Mouse (Mus musculus) neural tube, embryonic 14.5 days (tissue): ENCODE results near the gene Ppp1r32. TPM values are rescaled to one million over a fixed set of nuclear protein-coding genes. Genes with fewer than 3 reads are reported as not detected.

Experiments used
- ATAC-seq: fragments of 200-750 bp; cut with Nextera tagmentation; 2 replicates; pipeline ENCODE4 v1.8.0; 2017; ENCODE audit warnings: low read depth, mild to moderate bottlenecking, moderate TSS enrichment, moderate library complexity
- H3K27ac ChIP-seq: fragments of 300-500 bp; sonication (generic); 2 replicates; pipeline ENCODE4 v1.5.1; 2014; ENCODE audit warnings: low read depth, mild to moderate bottlenecking, control low read depth, low read length, moderate library complexity, mixed read lengths
- H3K27me3 ChIP-seq: fragments of 300-500 bp; sonication (generic); 2 replicates; pipeline ENCODE4 v1.6.1; 2014; ENCODE audit warnings: low read length; ENCODE audit not compliant: control insufficient read depth, insufficient read depth
- H3K36me3 ChIP-seq: fragments of 300-500 bp; sonication (generic); 2 replicates; pipeline ENCODE4 v1.6.1; 2014; ENCODE audit warnings: low read length, mixed read lengths; ENCODE audit not compliant: control insufficient read depth, insufficient read depth
- H3K4me1 ChIP-seq: fragments of 300-500 bp; sonication (generic); 2 replicates; pipeline ENCODE4 v1.6.1; 2014; ENCODE audit warnings: low read length; ENCODE audit not compliant: control insufficient read depth, insufficient read depth
- H3K4me2 ChIP-seq: fragments of 300-500 bp; sonication (generic); 2 replicates; pipeline ENCODE4 v1.6.1; 2014; ENCODE audit warnings: mild to moderate bottlenecking, low read depth, low read length, control low read depth
- H3K4me3 ChIP-seq: fragments of 300-500 bp; sonication (generic); 2 replicates; pipeline ENCODE4 v1.5.1; 2014; ENCODE audit warnings: low read depth, low read length, control low read depth, mixed read lengths
- H3K9ac ChIP-seq: fragments of 300-500 bp; sonication (generic); replicated peaks from 2 replicates; pipeline ENCODE4 v1.6.1; 2014; ENCODE audit warnings: low read depth, mild to moderate bottlenecking, control low read depth, low read length, mixed read lengths
- H3K9me3 ChIP-seq: fragments of 300-500 bp; sonication (generic); 2 replicates; pipeline ENCODE4 v1.6.1; 2016; ENCODE audit warnings: low read length; ENCODE audit not compliant: control insufficient read depth
- WGBS: fragments of 180-500 bp; shearing (Covaris S2); extraction: QIAGEN DNeasy Blood & Tissue Kit; methylation state at CpG from one replicate; pipeline ENCODE4 v1.1.7; 2014; 5-methylcytosine and 5-hydroxymethylcytosine counted together
- polyA plus RNA-seq: library from polyadenylated mRNA; unstranded; fragments of >200 nt; fragmentation: Nextera tagmentation; extraction: Ambion mirVana; gene quantifications from 2 replicates; pipeline ENCODE4 v1.2.1, GENCODE M21; 2014

The Ppp1r32 gene
- polyA plus RNA-seq, 1 experiment from 2014 or later: 1.0 TPM

DNA sequence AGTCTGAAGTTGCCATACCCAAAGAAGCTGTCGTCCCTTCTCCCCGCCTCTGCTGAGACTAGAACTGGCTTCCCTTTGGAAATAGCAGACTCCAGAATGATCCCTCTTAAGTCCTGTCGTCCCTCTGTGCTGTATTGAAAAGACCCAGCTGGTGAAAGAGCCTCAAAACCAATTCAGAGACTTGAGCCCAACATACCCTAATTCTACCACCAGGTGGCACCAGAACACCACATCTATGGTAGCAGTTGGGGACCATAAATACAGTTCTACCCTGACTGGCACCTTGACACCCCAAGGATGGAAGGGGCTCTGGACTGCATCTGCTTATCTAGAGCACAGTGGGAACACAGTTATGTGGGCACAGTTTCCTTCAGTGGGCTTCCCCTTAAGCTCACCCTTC is 33.0 kb downstream of the Ppp1r32 start:
- Histone ChIP-seq H3K9me3 (no peaks in the 10 kb centered on the region), H3K4me1 (no peaks in the 10 kb centered on the region), H3K9ac (no peak overlapping the region), H3K4me2 (no peak overlapping the region), H3K4me3 (no peak overlapping the region), H3K27ac (no peak overlapping the region), H3K36me3 (peaks cover 15% of the 10 kb centered on the region), H3K27me3 (no peaks in the 10 kb centered on the region)
- peak; percentile 66 for ATAC-seq
- WGBS: 16% methylated on average over 3 of the region's 3 CpGs

DNA sequence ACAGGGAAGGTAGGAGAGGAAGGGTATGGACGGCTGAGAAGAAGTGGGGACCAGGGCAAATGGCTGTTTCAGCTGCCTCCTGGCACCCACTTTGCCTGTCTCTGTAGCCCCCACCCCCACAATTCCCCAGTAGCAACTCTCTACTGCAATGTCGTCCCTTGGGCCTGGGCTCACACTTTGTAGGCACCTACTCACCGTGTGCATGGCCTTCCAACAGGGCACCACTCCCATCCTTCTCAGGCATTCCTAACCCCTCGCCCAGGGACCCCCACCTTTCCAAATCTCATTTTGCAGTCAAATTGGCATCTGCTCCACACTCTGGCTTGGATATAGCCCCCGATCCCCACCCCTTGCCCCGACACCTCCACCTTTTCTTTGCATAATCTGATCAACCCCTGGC is 33.5 kb downstream of the Ppp1r32 start:
- 83% methylated on average over 6 of the region's 6 CpGs for whole genome bisulfite sequencing
- peak; percentile 22; the same call in 1 of the 2 replicates for ATAC-seq
- Histone ChIP-seq H3K27ac (no peak overlapping the region), H3K4me2 (no peak overlapping the region), H3K36me3 (peaks cover 16% of the 10 kb centered on the region), H3K9me3 (no peaks in the 10 kb centered on the region), H3K9ac (no peak overlapping the region), H3K4me1 (no peaks in the 10 kb centered on the region), H3K27me3 (no peaks in the 10 kb centered on the region), H3K4me3 (no peak overlapping the region)

DNA sequence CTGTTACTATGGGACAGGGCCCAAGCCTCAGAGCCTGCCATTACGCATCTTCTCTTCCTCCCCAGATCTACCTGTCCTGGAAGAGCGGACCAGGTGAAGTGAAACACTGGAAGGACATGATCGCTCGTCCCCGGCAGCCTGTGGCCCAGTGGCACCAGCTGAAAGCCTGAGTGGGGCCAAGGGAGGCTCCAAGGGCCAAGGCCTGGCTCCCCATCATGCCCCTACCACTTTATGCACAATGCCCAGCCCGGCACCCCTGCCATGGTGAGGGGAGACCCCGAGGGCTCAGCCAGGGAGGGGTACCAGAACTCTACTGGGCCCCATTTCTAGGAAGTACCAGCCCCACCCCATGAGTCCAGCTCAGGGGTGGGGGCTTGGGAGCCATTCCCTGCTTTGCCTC is 34.5 kb downstream of the Ppp1r32 start:
- 95% methylated on average over 7 of the region's 7 CpGs for WGBS
- H3K27ac ChIP-seq: no peak overlapping the region
- H3K9ac ChIP-seq: no peak overlapping the region
- H3K36me3 ChIP-seq: peaks cover 21% of the 10 kb centered on the region
- no peak overlapping the region for H3K4me2 ChIP-seq
- ATAC-seq: no peak
- H3K4me3 ChIP-seq: no peak overlapping the region
- no peaks in the 10 kb centered on the region for H3K27me3 ChIP-seq
- no peaks in the 10 kb centered on the region for H3K9me3 ChIP-seq
- no peaks in the 10 kb centered on the region for H3K4me1 ChIP-seq

DNA sequence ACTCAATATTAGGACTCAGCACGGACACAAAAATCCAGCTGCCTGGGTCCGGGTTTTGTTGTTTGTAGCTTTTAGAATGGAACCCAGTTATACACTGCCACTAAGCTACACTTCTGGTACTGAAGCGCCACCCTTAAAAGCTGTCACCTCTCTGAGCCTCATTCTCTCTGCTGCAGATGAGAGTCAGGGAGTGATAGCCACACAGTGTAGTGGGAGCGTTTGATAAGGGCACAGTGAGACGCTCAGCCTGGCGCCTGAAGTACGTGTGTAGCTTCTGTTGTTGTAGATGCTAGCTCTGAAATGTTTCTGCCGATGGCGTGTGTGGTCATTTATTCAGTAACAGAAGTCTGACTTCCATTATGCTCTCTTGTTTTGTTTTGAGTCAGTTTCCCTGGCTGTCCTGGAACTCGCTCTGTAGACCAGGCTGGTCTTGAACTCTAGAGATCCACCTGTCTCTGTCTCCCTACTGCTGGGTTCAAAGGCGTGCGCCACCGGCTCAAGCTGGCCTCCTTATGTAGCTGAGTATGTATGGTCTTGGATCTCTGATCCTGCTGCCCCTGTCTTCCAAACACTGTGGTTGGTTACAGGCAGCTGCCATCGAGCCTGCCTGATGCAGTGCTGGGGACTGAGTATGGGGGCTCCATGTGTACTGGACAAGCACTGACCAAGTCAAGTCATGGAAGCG is 37.9 kb downstream of the Ppp1r32 start:
- ATAC-seq: no peak
- Histone ChIP-seq H3K27ac (no peak overlapping the region), H3K27me3 (no peaks in the 10 kb centered on the region), H3K36me3 (peaks cover 21% of the 10 kb centered on the region), H3K9me3 (no peaks in the 10 kb centered on the region), H3K4me3 (no peak overlapping the region), H3K4me2 (no peak overlapping the region), H3K4me1 (no peaks in the 10 kb centered on the region), H3K9ac (no peak overlapping the region)
- 94% methylated on average over 15 of the region's 15 CpGs for WGBS

DNA sequence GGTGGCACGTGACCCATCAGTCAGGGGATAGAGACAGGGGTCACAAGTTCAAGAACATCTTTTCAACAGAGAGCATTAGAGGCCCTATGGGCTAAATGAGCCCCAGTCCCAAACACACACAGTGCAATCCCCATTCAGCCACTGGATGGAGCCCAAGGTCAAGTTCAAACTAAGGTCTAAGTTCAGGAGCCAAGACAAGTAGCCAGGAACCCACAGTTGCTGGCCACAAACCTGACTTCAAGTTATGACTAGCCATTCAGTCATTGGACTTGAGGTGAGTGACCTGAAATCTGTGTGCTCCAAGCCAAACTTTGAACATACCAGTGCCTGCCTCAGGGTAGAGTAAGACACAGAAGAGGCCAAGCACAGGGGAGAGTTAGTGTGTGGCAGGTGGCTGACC is 45.2 kb downstream of the Ppp1r32 start:
- ATAC-seq: no peak
- H3K36me3 ChIP-seq: 0 out of 2 replicates have a peak, but pooled peaks cover 4% of the 10 kb centered on the region
- H3K9me3 ChIP-seq: no peaks in the 10 kb centered on the region
- 89% methylated on average over 1 of the region's 1 CpGs for WGBS
- H3K4me2 ChIP-seq: no peak overlapping the region
- H3K9ac ChIP-seq: no peak overlapping the region
- H3K4me1 ChIP-seq: no peaks in the 10 kb centered on the region
- no peak overlapping the region for H3K27ac ChIP-seq
- H3K27me3 ChIP-seq: no peaks in the 10 kb centered on the region
- H3K4me3 ChIP-seq: no peak overlapping the region

DNA sequence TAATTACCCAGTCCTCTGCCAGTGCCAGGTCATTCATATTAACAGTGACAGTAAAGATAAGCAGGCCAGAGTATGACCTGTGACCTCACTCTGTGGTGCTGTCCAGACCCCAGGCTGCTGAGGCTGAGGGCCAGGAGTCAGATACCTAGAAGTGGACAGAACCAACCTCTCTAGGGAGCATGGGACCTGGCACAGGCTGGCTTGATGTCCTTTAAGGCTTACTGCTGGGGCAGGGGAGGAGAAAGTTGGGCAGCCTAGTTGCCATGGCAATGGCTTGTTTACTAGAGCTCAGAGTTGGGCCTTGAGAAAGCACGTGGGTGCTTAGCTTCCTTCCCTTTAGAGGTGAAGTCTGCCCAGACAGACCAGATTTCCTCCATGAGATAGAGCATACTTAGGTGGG is 46.0 kb downstream of the Ppp1r32 start:
- no peaks in the 10 kb centered on the region for H3K4me1 ChIP-seq
- no peak for ATAC-seq
- 50% methylated on average over 1 of the region's 1 CpGs for WGBS

DNA sequence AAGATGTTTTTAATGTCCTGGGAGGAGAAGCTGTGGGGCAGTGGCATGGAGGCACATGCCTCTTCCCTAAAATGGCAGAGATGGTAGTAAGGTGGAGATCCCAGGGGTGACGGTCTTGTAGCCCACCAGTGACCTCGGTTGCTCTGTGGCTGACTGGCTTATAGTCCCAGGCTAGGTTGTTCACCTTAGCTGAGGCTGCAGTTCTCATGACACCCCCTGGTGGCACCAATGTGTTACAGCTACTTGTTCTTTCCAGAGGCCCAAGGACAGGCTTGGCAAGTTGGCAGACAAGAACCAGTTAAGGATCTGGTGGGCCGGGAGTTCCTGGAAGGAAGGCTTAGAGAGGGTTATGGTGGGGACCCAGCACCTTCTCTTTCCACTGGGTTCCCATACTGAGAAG is 46.8 kb downstream of the Ppp1r32 start:
- 37% methylated on average over 3 of the region's 3 CpGs for WGBS
- ATAC-seq: peak; percentile 62
- no peak overlapping the region for H3K27ac ChIP-seq

More for the DNA sequence above, 46.0 kb downstream of the Ppp1r32 start:
- H3K27me3 ChIP-seq: no peaks in the 10 kb centered on the region
- H3K27ac ChIP-seq: no peak overlapping the region
- 0 out of 2 replicates have a peak, but pooled peaks cover 4% of the 10 kb centered on the region for H3K36me3 ChIP-seq
- H3K9ac ChIP-seq: no peak overlapping the region
- H3K4me2 ChIP-seq: no peak overlapping the region
- no peaks in the 10 kb centered on the region for H3K9me3 ChIP-seq
- no peak overlapping the region for H3K4me3 ChIP-seq

DNA sequence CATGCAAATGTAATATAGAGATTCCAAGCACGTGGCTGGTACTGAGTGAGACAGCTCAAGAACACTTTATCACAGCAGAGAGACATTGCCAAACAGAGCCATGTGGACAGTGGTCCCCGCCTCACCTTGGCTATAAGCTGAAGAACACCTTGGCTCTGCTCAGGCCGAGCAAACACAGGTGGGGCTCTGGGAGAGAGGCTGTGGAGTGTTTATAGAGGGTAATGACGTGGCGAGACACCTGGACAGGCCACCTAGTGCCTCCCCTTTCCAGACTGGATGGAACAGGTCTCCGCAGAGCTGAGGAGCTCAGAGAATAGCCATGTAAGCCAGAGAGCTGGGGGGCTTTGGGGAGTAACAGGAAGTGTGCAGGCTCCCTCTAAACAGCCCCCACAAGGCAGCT is 47.8 kb downstream of the Ppp1r32 start:
- Histone ChIP-seq H3K9ac (no peak overlapping the region), H3K36me3 (0 out of 2 replicates have a peak, but pooled peaks cover 4% of the 10 kb centered on the region), H3K4me1 (no peaks in the 10 kb centered on the region; the same call in 1 of the 2 replicates), H3K9me3 (no peaks in the 10 kb centered on the region), H3K27me3 (no peaks in the 10 kb centered on the region), H3K27ac (no peak overlapping the region), H3K4me2 (no peak overlapping the region), H3K4me3 (no peak overlapping the region)
- WGBS: 77% methylated on average over 6 of the region's 6 CpGs
- no peak for ATAC-seq

More for the DNA sequence above, 46.8 kb downstream of the Ppp1r32 start:
- no peaks in the 10 kb centered on the region for H3K4me1 ChIP-seq
- no peaks in the 10 kb centered on the region for H3K27me3 ChIP-seq
- no peaks in the 10 kb centered on the region for H3K9me3 ChIP-seq
- H3K9ac ChIP-seq: no peak overlapping the region
- H3K4me3 ChIP-seq: no peak overlapping the region
- no peak overlapping the region for H3K4me2 ChIP-seq
- 0 out of 2 replicates have a peak, but pooled peaks cover 4% of the 10 kb centered on the region for H3K36me3 ChIP-seq

DNA sequence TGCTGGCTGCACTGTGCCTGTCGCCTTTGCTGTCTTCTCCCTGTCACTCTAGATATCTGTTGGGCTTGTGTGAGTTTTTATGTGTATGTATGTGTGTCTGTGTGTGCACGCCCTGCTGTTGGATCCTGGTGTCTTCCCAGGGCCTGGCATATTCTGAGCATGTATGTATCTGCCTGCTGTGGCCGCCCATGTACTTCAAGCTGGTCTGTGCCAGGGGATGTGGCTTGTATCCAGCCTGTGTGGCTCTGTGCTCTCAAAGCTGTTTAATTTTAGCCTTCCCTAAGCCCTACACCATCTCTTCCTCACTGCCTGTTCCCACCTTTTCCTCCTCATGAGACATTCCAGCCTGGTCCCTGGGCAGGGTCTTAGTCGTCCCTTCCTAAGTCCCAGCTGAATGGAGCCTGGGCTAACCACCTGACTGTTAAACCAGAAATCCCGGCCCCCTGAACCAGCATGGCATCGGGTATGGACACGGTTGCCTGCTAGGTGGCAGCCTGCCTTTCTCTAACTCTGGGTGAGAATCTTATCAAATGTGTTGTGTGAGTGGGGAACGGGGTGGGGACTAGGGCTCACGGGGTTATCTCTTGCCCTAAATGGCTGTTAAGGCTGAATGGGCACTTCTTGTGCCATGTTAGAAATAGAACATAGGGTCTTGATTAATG is 48.7 kb downstream of the Ppp1r32 start:
- no peaks in the 10 kb centered on the region for H3K9me3 ChIP-seq
- WGBS: 81% methylated on average over 9 of the region's 9 CpGs
- H3K36me3 ChIP-seq: no peaks in the 10 kb centered on the region
- no peak overlapping the region for H3K4me3 ChIP-seq
- ATAC-seq: no peak
- no peak overlapping the region for H3K9ac ChIP-seq
- no peak overlapping the region for H3K27ac ChIP-seq
- H3K27me3 ChIP-seq: no peaks in the 10 kb centered on the region
- H3K4me1 ChIP-seq: no peaks in the 10 kb centered on the region; the same call in 1 of the 2 replicates
- no peak overlapping the region for H3K4me2 ChIP-seq
